Mouse (Mus musculus) CH12.LX (cell line): Measurements from ENCODE around the gene Abhd14a.

Experiments used
- BHLHE40 ChIP-seq: IDR thresholded peaks from 2 replicates; pipeline ENCODE4 v1.6.1; 2011; ENCODE audit warnings: mild to moderate bottlenecking, low read depth, low read length, improper control_type of control experiment
- CHD2 ChIP-seq: IDR thresholded peaks from 2 replicates; pipeline ENCODE4 v1.6.1; 2011; ENCODE audit warnings: low read length, improper control_type of control experiment
- CTCF ChIP-seq, 2 experiments: IDR thresholded peaks in 1 of 2; conservative IDR thresholded peaks in 1 of 2; 2 replicates each; pipeline ENCODE4 v1.5.1; 2011 to 2012; ENCODE audit warnings: low read depth in 2 of 2, low read length in 2 of 2, improper control_type of control experiment in 1 of 2, inconsistent platforms in 1 of 2, mild to moderate bottlenecking in 1 of 2, moderate library complexity in 1 of 2
- EP300 ChIP-seq: IDR thresholded peaks from 2 replicates; pipeline ENCODE4 v1.6.1; 2011; ENCODE audit warnings: low read length, improper control_type of control experiment
- HCFC1 ChIP-seq: IDR thresholded peaks from 2 replicates; pipeline ENCODE4 v1.6.1; 2012; ENCODE audit warnings: low read depth, mild to moderate bottlenecking, inconsistent platforms, low read length, improper control_type of control experiment
- MAZ ChIP-seq: IDR thresholded peaks from 2 replicates; pipeline ENCODE4 v1.6.1; 2012; ENCODE audit warnings: low read depth, mild to moderate bottlenecking, inconsistent platforms, low read length, improper control_type of control experiment, moderate library complexity
- MEF2A ChIP-seq: IDR thresholded peaks from 2 replicates; pipeline ENCODE4 v1.6.1; 2014; ENCODE audit warnings: low read depth, mild to moderate bottlenecking, inconsistent platforms, low read length, improper control_type of control experiment, borderline replicate concordance
- POLR2A ChIP-seq: IDR thresholded peaks from 2 replicates; pipeline ENCODE4 v1.6.1; 2011; ENCODE audit warnings: low read depth, mild to moderate bottlenecking, improper control_type of control experiment, low read length
- POLR2AphosphoS2 ChIP-seq: IDR thresholded peaks from 2 replicates; pipeline ENCODE4 v1.6.1; 2011; ENCODE audit warnings: low read depth, low read length, improper control_type of control experiment
- RAD21 ChIP-seq: IDR thresholded peaks from 2 replicates; pipeline ENCODE4 v1.6.1; 2011; ENCODE audit warnings: low read depth, mild to moderate bottlenecking, low read length, improper control_type of control experiment, moderate library complexity
- TCF12 ChIP-seq: IDR thresholded peaks from 2 replicates; pipeline ENCODE4 v1.6.1; 2014; ENCODE audit warnings: low read depth, mild to moderate bottlenecking, inconsistent platforms, low read length, improper control_type of control experiment
- UBTF ChIP-seq: IDR thresholded peaks from 2 replicates; pipeline ENCODE4 v1.6.1; 2012; ENCODE audit warnings: low read depth, mild to moderate bottlenecking, inconsistent platforms, low read length, improper control_type of control experiment, moderate library complexity
- USF1 ChIP-seq: IDR thresholded peaks from 2 replicates; pipeline ENCODE4 v1.6.1; 2014; ENCODE audit warnings: low read depth, mild to moderate bottlenecking, inconsistent platforms, low read length, improper control_type of control experiment
- ZNF384 ChIP-seq: IDR thresholded peaks from 2 replicates; pipeline ENCODE4 v1.6.1; 2012; ENCODE audit warnings: low read depth, low read length, improper control_type of control experiment, inconsistent platforms

GRCm38 (mm10) chr9:106406443-106407078 lies 40.9 kb downstream of the Abhd14a start:
- TF ChIP-seq MAZ (no peak), CTCF (conservative IDR thresholded peaks at IDR 0.05 in 1 of 2, IDR thresholded peaks at IDR 0.05 in 1 of 2; ENCODE audit: low read depth in 2 of 2, low read length in 2 of 2) (no peak), MEF2A (no peak), POLR2AphosphoS2 (no peak), POLR2A (no peak), RAD21 (no peak), EP300 (no peak), USF1 (no peak), ZNF384 (no peak), CHD2 (no peak), HCFC1 (no peak), BHLHE40 (no peak), TCF12 (no peak), UBTF (no peak)
